Mouse (Mus musculus): Measurements from ENCODE around the gene Slc2a13.

Gene Slc2a13

DNA sequence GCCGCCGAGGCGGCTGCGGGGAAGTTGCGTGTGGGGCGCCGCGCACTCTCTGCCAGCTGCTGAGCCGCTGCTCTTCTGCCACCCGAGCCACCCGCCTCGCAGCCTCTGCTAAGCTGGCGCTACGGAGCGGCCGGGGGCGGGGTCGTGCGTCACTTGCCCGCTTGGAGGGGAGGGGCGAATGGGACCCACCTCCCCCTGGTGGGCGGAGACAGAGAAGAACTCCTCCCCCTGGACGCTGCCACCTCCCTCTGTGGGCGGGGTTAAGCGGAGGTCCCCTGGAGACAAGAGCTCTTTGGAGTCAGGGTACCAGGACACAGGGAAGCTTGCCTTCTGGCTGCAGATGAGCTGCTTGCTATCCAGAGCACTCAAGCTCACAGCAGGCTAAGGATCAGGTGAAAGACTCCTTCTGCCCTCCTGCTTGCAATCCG lies at the start of gene Slc2a13:
Gene Slc2a13 (minus strand): TSS at position 151 of the 428 bp plus-strand sequence.
- peak; percentile 21 for DNase-seq (ENCODE audit: low read depth)

DNA sequence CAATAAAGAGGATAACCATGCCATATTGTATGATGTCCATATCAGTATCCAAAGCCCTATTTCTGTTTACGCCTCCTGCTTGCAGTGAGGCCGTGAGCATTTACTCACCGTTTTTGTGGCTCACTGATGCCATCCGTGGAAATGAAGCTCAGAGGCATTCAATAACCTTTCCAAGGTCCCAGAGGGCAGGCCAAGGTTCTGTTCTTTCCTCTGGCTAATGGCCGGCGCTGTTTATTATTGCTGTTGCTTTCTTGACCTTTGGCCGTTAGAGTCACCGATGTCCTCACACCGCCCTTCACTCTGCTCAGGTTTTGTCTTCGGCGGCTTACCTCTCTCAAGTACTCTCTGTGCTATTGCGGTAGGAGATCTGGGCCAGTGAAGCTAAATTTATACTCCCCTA lies 43.0 kb upstream of the Slc2a13 start:
- no peak for DNase-seq (ENCODE audit: low read depth)

DNA sequence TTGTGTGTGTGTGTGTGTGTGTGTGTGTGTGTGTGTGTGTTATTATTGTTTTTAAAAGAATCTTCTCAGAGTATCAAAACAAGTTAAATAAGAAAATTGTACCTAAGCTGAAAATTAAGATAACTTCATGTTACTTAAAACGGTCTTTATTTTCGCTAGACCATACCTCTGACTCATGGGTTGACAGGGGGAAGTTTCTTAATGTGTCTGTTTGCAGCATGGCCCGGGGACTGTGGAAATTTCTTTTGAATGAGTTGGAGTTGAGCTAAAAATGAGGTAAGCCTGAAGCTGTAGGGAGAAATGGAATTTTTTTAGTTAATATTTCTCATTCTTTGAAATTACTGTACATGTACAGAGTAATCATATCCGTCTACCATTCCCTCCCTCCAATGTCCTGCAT lies 42.5 kb upstream of the Slc2a13 start:
- no peak for DNase-seq (ENCODE audit: low read depth)

- no peak for DNase-seq (ENCODE audit: low read depth)
These were observed 41.1 kb upstream of the Slc2a13 start for GRCm38 (mm10) chr15:91613981-91614665.

GRCm38 (mm10) chr15:91609713-91610112 lies 36.7 kb upstream of the Slc2a13 start:
- peak; percentile 30 for DNase-seq (ENCODE audit: low read depth)

GRCm38 (mm10) chr15:91608811-91609210 lies 35.8 kb upstream of the Slc2a13 start:
- no peak for DNase-seq (ENCODE audit: low read depth)

GRCm38 (mm10) chr15:91601197-91601596 lies 28.1 kb upstream of the Slc2a13 start:
- DNase-seq (ENCODE audit: low read depth), result no peak

- DNase-seq (ENCODE audit: low read depth), result no peak
These were observed 24.2 kb upstream of the Slc2a13 start for GRCm38 (mm10) chr15:91597290-91597689.

GRCm38 (mm10) chr15:91574492-91574891 lies 1.4 kb upstream of the Slc2a13 start:
- peak; percentile 12 for DNase-seq (ENCODE audit: low read depth)

DNA sequence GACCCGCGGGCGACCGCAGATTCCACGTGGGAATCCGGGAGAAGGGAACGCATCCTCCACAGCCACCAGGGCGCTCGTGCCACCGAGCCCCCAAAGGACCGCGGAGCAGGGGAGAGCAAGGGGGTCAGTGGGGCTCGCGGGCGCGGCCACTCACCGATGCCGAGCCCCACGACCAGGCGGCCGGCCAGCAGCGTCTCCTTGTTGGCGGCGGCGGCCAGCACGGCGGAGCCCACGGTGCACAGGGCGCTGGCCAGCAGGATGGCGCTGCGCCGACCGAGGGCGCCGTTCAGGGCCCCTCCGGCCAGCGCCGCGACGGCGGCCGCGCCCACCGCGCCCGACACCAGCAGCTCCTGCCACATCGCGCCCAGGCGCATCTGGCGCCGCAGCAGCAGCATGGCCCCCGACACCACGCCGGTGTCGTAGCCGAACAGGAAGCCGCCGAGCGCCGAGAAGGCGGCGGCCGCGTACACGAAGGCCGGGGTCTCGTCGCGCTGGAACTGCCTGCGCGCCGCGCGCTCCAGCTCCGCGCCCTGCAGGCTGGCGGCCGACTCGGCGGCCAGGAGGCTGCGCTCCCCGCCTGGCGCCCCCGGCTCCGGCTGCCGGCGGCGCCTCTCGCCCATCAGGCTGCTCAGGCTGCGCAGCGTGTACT lies 516 bp downstream of the Slc2a13 start:
- DNase-seq (ENCODE audit: low read depth), result no peak

GRCm38 (mm10) chr15:91571981-91572380 lies 1.1 kb downstream of the Slc2a13 start:
- no peak for DNase-seq (ENCODE audit: low read depth)

GRCm38 (mm10) chr15:91566784-91567183 lies 6.3 kb downstream of the Slc2a13 start:
- no peak for DNase-seq (ENCODE audit: low read depth)

- DNase-seq (ENCODE audit: low read depth), result no peak
These were observed 7.9 kb downstream of the Slc2a13 start for GRCm38 (mm10) chr15:91565025-91565605.

DNA sequence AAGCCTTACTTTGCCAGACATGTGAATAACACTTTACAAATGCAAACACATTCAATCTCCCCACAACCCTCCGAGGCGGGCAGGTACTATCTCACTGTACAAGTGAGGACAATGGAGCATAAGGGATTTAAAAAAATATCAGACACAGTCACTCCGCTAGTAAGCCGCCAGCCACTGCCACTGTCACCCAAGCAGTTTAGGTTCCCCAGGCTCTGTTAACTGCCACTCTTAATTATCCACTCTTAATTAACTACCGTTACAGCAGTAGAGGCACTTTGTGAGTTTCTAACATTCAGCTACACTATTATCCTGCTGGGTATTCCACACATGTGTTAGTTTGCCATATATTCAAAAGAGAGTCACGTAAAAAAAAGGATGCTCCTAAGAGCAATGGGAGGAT lies 11.3 kb downstream of the Slc2a13 start:
- no peak for DNase-seq (ENCODE audit: low read depth)

- DNase-seq (ENCODE audit: low read depth), result no peak
These were observed 17.7 kb downstream of the Slc2a13 start for GRCm38 (mm10) chr15:91555336-91555736.

DNA sequence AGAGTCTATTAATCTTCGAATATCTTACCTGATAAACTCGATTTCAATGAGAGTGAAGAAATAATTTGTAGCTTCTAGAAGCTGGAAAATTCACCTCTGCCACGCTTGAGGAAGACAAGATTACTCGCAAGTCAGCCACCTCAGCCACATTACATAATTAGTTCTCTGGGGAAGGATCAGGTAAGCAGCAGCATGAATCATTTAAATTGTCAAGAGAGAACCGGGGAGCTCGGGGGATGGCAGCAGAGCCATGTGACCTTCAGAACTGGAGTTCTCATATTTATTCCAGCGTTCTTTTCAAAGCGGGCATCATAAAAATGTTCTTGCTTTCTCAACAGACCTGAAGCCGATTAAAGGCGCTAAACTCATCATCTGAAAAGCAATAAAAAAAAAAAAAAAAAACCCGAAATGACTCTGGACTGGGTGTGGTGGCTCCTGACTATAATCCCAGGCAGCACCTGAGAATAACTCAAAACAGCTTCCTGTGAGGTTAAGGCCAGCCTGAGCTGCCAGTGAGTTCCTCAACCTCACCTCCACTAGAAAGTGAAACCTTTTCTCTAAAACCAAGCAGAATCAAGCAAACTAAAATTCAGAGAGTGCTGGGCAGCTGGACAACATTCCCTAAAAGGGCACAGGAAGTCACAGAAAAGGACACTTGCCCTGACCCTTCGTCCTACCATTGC lies 24.3 kb downstream of the Slc2a13 start:
- no peak for DNase-seq (ENCODE audit: low read depth)

DNA sequence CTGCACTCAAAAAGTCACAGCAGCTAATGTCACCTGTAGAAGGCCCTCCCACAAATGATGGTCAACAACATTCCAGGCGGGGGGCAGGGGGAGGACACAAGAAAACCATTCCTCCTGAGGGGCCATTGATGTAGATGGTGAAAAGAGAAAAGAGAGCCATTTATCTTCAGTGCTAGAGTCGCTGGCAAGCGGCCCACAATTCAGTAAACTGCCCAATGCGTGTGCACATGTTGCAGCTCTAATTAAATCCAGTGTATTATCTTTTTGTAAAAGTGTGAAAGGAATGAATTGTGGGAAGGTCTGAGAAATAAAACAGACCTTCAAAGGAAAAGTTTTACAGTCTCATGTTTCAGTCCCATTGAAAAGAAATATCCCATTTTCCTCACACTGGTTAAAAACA lies 28.5 kb downstream of the Slc2a13 start:
- no peak for DNase-seq (ENCODE audit: low read depth)

- no peak for DNase-seq (ENCODE audit: low read depth)
These were observed 34.6 kb downstream of the Slc2a13 start for GRCm38 (mm10) chr15:91538439-91538838.

- no peak for DNase-seq (ENCODE audit: low read depth)
These were observed 46.2 kb downstream of the Slc2a13 start for GRCm38 (mm10) chr15:91526876-91527275.

GRCm38 (mm10) chr15:91526166-91526565 lies 46.9 kb downstream of the Slc2a13 start:
- no peak for DNase-seq (ENCODE audit: low read depth)

GRCm38 (mm10) chr15:91524451-91524850 lies 48.6 kb downstream of the Slc2a13 start:
- no peak for DNase-seq (ENCODE audit: low read depth)

DNA sequence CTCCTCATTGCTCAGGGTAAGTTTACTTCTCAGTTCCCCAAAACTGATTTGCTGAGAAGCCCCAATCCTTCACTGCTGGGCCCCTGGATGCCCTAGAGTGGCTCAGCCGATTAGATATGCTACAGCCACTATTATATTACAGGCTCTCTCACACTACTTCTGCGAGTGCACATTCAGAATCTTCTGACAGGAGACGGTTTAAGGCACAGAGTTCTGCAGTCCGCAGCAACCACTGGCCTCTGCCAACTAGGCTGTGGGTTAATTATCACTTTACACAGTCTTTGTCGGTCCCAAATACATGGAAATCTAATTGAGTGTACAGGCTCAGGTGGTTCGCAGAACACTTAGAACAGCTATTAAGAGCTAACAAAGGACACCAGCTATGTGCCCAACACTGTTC lies 69.8 kb downstream of the Slc2a13 start:
- DNase-seq (ENCODE audit: low read depth), result no peak

GRCm38 (mm10) chr15:91502661-91503060 lies 70.4 kb downstream of the Slc2a13 start:
- no peak for DNase-seq (ENCODE audit: low read depth)

All from naive thymus-derived CD4-positive, alpha-beta T cell, adult 2 months (primary cell).